ENCODE assay signal across 8 mouse cellular contexts in the genomic region with DNA sequence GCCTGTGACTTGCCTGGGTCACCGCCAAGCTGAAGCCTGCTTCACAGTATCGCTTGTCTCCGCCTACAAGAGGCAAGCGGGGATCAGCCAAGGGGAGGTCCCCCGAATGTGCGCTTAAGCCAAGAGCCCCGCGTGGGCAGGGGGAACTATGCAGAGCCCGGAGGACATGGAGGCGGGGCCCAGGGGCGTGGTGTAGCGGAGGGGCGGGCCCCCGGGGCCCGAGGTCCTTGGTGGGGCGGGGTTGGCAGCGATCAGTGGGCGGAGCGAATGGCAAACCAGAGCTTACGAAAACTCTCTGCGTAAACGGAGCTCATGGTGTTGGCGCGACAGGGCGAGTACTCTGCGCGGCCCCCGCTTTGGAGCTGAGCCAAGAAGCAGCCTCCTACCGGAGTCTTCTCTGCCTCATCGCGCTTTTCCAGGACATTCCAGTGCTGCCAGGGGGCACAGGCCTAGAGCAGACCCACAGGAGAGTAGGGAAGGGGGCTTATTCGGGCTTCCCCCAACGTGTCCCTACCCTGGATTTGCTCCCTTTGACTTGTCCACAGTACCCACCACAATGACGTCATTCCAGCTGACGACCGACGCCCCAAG. TPM values are rescaled to one million over a fixed set of nuclear protein-coding genes. Genes with fewer than 3 reads are reported as not detected.
DNase-seq lines count a peak whose midpoint lies in the region; ATAC-seq and TF ChIP-seq lines count a peak whose summit lies in the region.

No protein-coding gene starts in this region.

- no peak overlapping the region for H3K27ac ChIP-seq in ES-Bruce4 (ENCODE audit: insufficient read depth, low read length)
- peak overlapping the region; percentile 40; the same call in 1 of the 2 replicates for H3K27ac ChIP-seq in forebrain, embryonic 13.5 days
- H3K27ac ChIP-seq in liver, postnatal 0 days (ENCODE audit: low read depth) = peak overlapping the region; percentile 61; the same call in 1 of the 2 replicates
- peak overlapping the region; percentile 18; the same call in 1 of the 2 replicates for H3K27ac ChIP-seq in neural tube, embryonic 14.5 days (ENCODE audit: low read depth, low read length)

- no peaks in the 10 kb centered on the region for H3K9me3 ChIP-seq in ES-Bruce4 (replicated peaks; ENCODE audit: control insufficient read depth, insufficient read depth, low read length, poor library complexity, severe bottlenecking)
- no peaks in the 10 kb centered on the region for H3K9me3 ChIP-seq in forebrain, embryonic 13.5 days (replicated peaks)
- no peaks in the 10 kb centered on the region for H3K9me3 ChIP-seq in liver, postnatal 0 days (ENCODE audit: low read length)
- no peaks in the 10 kb centered on the region for H3K9me3 ChIP-seq in neural tube, embryonic 14.5 days (ENCODE audit: control insufficient read depth, low read length)

- TF ChIP-seq POLR2A in ES-Bruce4 (IDR thresholded peaks at IDR 0.05; ENCODE audit: insufficient read depth, low read length) = peak; percentile 49

- peak; percentile 99 for DNase-seq in heart, postnatal 10 days
- DNase-seq in large intestine, adult 2 months (ENCODE audit: low read depth, low spot score) = peak; percentile 63
- DNase-seq in liver, postnatal 0 days = peak; percentile 97
- peak; percentile 99 for DNase-seq in testis, postnatal 10 days (ENCODE audit: low spot score)

- TF ChIP-seq CTCF in ES-Bruce4 (IDR thresholded peaks at IDR 0.05; ENCODE audit: low read depth, low read length) = no peak
- no peak for TF ChIP-seq CTCF in liver, postnatal 0 days (IDR thresholded peaks at IDR 0.05; ENCODE audit: low read depth)

- H3K4me1 ChIP-seq in ES-Bruce4 (ENCODE audit: control insufficient read depth, insufficient read depth, low read length) = no peaks in the 10 kb centered on the region
- H3K4me1 ChIP-seq in forebrain, embryonic 13.5 days = peaks cover 27% of the 10 kb centered on the region
- H3K4me1 ChIP-seq in liver, postnatal 0 days (ENCODE audit: insufficient read depth) = peaks cover 24% of the 10 kb centered on the region
- peaks cover 6% of the 10 kb centered on the region; the same call in 1 of the 2 replicates for H3K4me1 ChIP-seq in neural tube, embryonic 14.5 days (ENCODE audit: control insufficient read depth, insufficient read depth, low read length)

- peak overlapping the region; percentile 66 for H3K4me2 ChIP-seq in forebrain, embryonic 13.5 days
- peak overlapping the region; percentile 97 for H3K4me2 ChIP-seq in liver, postnatal 0 days (ENCODE audit: low read depth, low read length)
- peak overlapping the region; percentile 87 for H3K4me2 ChIP-seq in neural tube, embryonic 14.5 days (ENCODE audit: low read depth, low read length)

- H3K36me3 ChIP-seq in ES-Bruce4 (ENCODE audit: control insufficient read depth, insufficient read depth, low read length, poor library complexity, severe bottlenecking) = no peaks in the 10 kb centered on the region
- no peaks in the 10 kb centered on the region for H3K36me3 ChIP-seq in forebrain, embryonic 13.5 days (ENCODE audit: poor library complexity, severe bottlenecking)
- H3K36me3 ChIP-seq in liver, postnatal 0 days (replicated peaks; ENCODE audit: insufficient read depth, low read length) = no peaks in the 10 kb centered on the region
- no peaks in the 10 kb centered on the region for H3K36me3 ChIP-seq in neural tube, embryonic 14.5 days (ENCODE audit: control insufficient read depth, insufficient read depth, low read length)

- H3K4me3 ChIP-seq in ES-Bruce4 (ENCODE audit: low read depth, low read length) = peak overlapping the region; percentile 67
- peak overlapping the region; percentile 42 for H3K4me3 ChIP-seq in forebrain, embryonic 13.5 days
- peak overlapping the region; percentile 46 for H3K4me3 ChIP-seq in liver, postnatal 0 days (ENCODE audit: low read depth, low read length)
- peak overlapping the region; percentile 38 for H3K4me3 ChIP-seq in neural tube, embryonic 14.5 days (ENCODE audit: low read depth, low read length)

- no peaks in the 10 kb centered on the region for H3K27me3 ChIP-seq in ES-Bruce4 (ENCODE audit: control insufficient read depth, insufficient read depth, low read length, poor library complexity, severe bottlenecking)
- peaks cover 3% of the 10 kb centered on the region; the same call in 1 of the 2 replicates for H3K27me3 ChIP-seq in forebrain, embryonic 13.5 days
- H3K27me3 ChIP-seq in liver, postnatal 0 days (ENCODE audit: insufficient read depth, low read length) = no peaks in the 10 kb centered on the region
- H3K27me3 ChIP-seq in neural tube, embryonic 14.5 days (ENCODE audit: control insufficient read depth, insufficient read depth, low read length) = no peaks in the 10 kb centered on the region

- WGBS in forebrain, embryonic 13.5 days = under 1% methylated on average over 37 of the region's 37 CpGs
- WGBS in large intestine, adult 2 months = under 1% methylated on average over 37 of the region's 37 CpGs
- WGBS in liver, postnatal 0 days (ENCODE audit: insufficient replicate concordance) = 0% methylated on average over 30 of the region's 37 CpGs
- WGBS in neural tube, embryonic 14.5 days = 0% methylated on average over 37 of the region's 37 CpGs

- no peak for TF ChIP-seq EP300 in ES-Bruce4 (IDR thresholded peaks at IDR 0.05; ENCODE audit: insufficient read depth, low read depth, low read length)
- no peak; the same call in 1 of the 2 replicates for TF ChIP-seq EP300 in liver, postnatal 0 days (IDR thresholded peaks at IDR 0.05; ENCODE audit: low read depth)

- peak; percentile 70; the same call in 1 of the 2 replicates for ATAC-seq in cerebellum, adult (ENCODE audit: insufficient number of reproducible peaks, low FRiP score, low TSS enrichment)
- peak; percentile 90 for ATAC-seq in forebrain, embryonic 13.5 days
- ATAC-seq in liver, postnatal 0 days = peak; percentile 94
- peak; percentile 89 for ATAC-seq in neural tube, embryonic 14.5 days (ENCODE audit: low read depth)

- intact Hi-C loops in heart, postnatal 10 days (cut with DNase I) = no loop called here

- H3K9ac ChIP-seq in ES-Bruce4 (ENCODE audit: low read depth, poor library complexity, severe bottlenecking) = peak overlapping the region; percentile 47
- H3K9ac ChIP-seq in forebrain, embryonic 13.5 days = peak overlapping the region; percentile 41
- H3K9ac ChIP-seq in liver, postnatal 0 days (replicated peaks) = peak overlapping the region; percentile 52
- peak overlapping the region; percentile 41 for H3K9ac ChIP-seq in neural tube, embryonic 14.5 days (replicated peaks; ENCODE audit: low read depth, low read length)

RNA-seq across cellular contexts. Expression of a gene that starts 2.8 kb away (rescaled TPM):
- polyA plus RNA-seq in ES-Bruce4 (2011; ENCODE audit: insufficient read depth, insufficient read length, low read depth, missing spikeins) = 7.0 and 7.9 TPM in 2 replicates
- polyA plus RNA-seq in forebrain, embryonic 13.5 days (2015; fragmentation: Nextera tagmentation; extraction: Ambion mirVana) = 2.9 and 3.8 TPM in 2 replicates
- 1 to 10 TPM; 2.8 to 4.6 TPM for total RNA-seq in heart, postnatal 10 days (2021)
- polyA plus RNA-seq in large intestine, adult 2 months (2012; rRNA removed) = 1.9 and 3.4 TPM in 2 replicates
- polyA plus RNA-seq in liver, postnatal 0 days (2015; fragmentation: Nextera tagmentation; extraction: Ambion mirVana) = 41.0 and 44.8 TPM in 2 replicates
- polyA plus RNA-seq in neural tube, embryonic 14.5 days (2014; fragmentation: Nextera tagmentation; extraction: Ambion mirVana) = 5.5 and 7.0 TPM in 2 replicates

RNA-seq across cellular contexts. Expression of a gene that starts 19.7 kb away (rescaled TPM):
- polyA plus RNA-seq in ES-Bruce4 (2011; ENCODE audit: insufficient read depth, insufficient read length, low read depth, missing spikeins) = 4.4 and 5.4 TPM in 2 replicates
- polyA plus RNA-seq in forebrain, embryonic 13.5 days (2015; fragmentation: Nextera tagmentation; extraction: Ambion mirVana) = 8.5 and 9.3 TPM in 2 replicates
- 10 to 100 TPM; 20.0 to 23.8 TPM for total RNA-seq in heart, postnatal 10 days (2021)
- 2.1 and 3.9 TPM in 2 replicates for polyA plus RNA-seq in large intestine, adult 2 months (2012; rRNA removed)
- 0.23 and 0.72 TPM in 2 replicates for polyA plus RNA-seq in liver, postnatal 0 days (2015; fragmentation: Nextera tagmentation; extraction: Ambion mirVana)
- 25.4 and 38.4 TPM in 2 replicates for polyA plus RNA-seq in neural tube, embryonic 14.5 days (2014; fragmentation: Nextera tagmentation; extraction: Ambion mirVana)

RNA-seq across cellular contexts. Expression of a gene that starts 37.0 kb away (rescaled TPM):
- 68.4 and 88.3 TPM in 2 replicates for polyA plus RNA-seq in ES-Bruce4 (2011; ENCODE audit: insufficient read depth, insufficient read length, low read depth, missing spikeins)
- 49.5 and 53.9 TPM in 2 replicates for polyA plus RNA-seq in forebrain, embryonic 13.5 days (2015; fragmentation: Nextera tagmentation; extraction: Ambion mirVana)
- total RNA-seq in heart, postnatal 10 days (2021) = 100 to 1,000 TPM; 189 to 192 TPM
- 110 and 122 TPM in 2 replicates for polyA plus RNA-seq in large intestine, adult 2 months (2012; rRNA removed)
- polyA plus RNA-seq in liver, postnatal 0 days (2015; fragmentation: Nextera tagmentation; extraction: Ambion mirVana) = 156 and 161 TPM in 2 replicates
- 43.3 and 68.2 TPM in 2 replicates for polyA plus RNA-seq in neural tube, embryonic 14.5 days (2014; fragmentation: Nextera tagmentation; extraction: Ambion mirVana)

RNA-seq across cellular contexts. Expression of a gene that starts 59.4 kb away (rescaled TPM):
- polyA plus RNA-seq in ES-Bruce4 (2011; ENCODE audit: insufficient read depth, insufficient read length, low read depth, missing spikeins) = 284 and 342 TPM in 2 replicates
- polyA plus RNA-seq in forebrain, embryonic 13.5 days (2015; fragmentation: Nextera tagmentation; extraction: Ambion mirVana) = 157 and 159 TPM in 2 replicates
- 100 to 1,000 TPM; 155 to 156 TPM for total RNA-seq in heart, postnatal 10 days (2021)
- 332 and 343 TPM in 2 replicates for polyA plus RNA-seq in large intestine, adult 2 months (2012; rRNA removed)
- 510 and 522 TPM in 2 replicates for polyA plus RNA-seq in liver, postnatal 0 days (2015; fragmentation: Nextera tagmentation; extraction: Ambion mirVana)
- 141 and 144 TPM in 2 replicates for polyA plus RNA-seq in neural tube, embryonic 14.5 days (2014; fragmentation: Nextera tagmentation; extraction: Ambion mirVana)
